Mouse (Mus musculus): ENCODE data around the gene Ppp1r36.

DNA sequence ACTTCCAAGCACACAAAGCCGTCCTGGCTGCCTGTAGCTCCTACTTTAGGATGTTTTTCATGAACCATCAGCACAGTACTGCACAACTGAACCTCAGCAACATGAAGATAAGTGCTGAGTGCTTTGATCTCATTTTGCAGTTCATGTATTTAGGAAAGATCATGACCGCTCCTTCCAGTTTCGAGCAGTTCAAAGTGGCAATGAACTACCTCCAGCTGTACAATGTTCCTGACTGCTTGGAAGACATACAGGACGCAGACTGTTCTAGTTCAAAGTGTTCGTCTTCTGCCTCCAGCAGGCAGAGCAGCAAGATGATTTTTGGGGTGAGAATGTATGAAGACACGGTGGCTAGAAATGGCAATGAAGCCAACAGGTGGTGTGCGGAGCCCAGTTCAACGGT lies 32.0 kb upstream of the Ppp1r36 start:
- TF ChIP-seq CTCF (IDR thresholded peaks at IDR 0.05; ENCODE audit: low read depth, low read length): no peak
- TF ChIP-seq EP300 (IDR thresholded peaks at IDR 0.05; ENCODE audit: insufficient read depth, low read depth, low read length): no peak
- TF ChIP-seq POLR2A (IDR thresholded peaks at IDR 0.05; ENCODE audit: insufficient read depth, low read length): no peak
